Mouse (Mus musculus): ENCODE results near the gene H2-DMb1. TPM values are rescaled to one million over a fixed set of nuclear protein-coding genes. Genes with fewer than 3 reads are reported as not detected.

H2-DMb1 gene
- 7.1 TPM for polyA plus RNA-seq (2017; shearing (Covaris generic))

GRCm38 (mm10) chr17:34152923-34153322, at the start of gene H2-DMb1:
Gene H2-DMb1, plus strand, starts transcription at chr17:34153072.

GRCm38 (mm10) chr17:34119249-34120179, 33.4 kb upstream of the H2-DMb1 start, which contains the start of gene H2-DMa:
Gene H2-DMa, plus strand, starts transcription at chr17:34119541.

GRCm38 (mm10) chr17:34122188-34122984, 30.5 kb upstream of the H2-DMb1 start, which contains the start of gene Brd2:
Gene Brd2, minus strand, starts transcription at chr17:34122634.

GRCm38 (mm10) chr17:34143033-34143432, 9.8 kb upstream of the H2-DMb1 start, which contains the start of gene H2-DMb2:
Gene H2-DMb2, plus strand, starts transcription at chr17:34143307.

GRCm38 (mm10) chr17:34187261-34187916, 34.5 kb downstream of the H2-DMb1 start, which contains the start of the genes Tap1 and Psmb9:
Gene Tap1, plus strand, starts transcription at chr17:34187553.
Gene Psmb9, minus strand, starts transcription at chr17:34187764.

GRCm38 (mm10) chr17:34196941-34197894, 44.3 kb downstream of the H2-DMb1 start, which contains the start of gene Psmb8:
Gene Psmb8, plus strand, starts transcription at chr17:34197721.

GRCm38 (mm10) chr17:34203444-34203843, 50.6 kb downstream of the H2-DMb1 start, which contains the start of gene Tap2:
Gene Tap2, plus strand, starts transcription at chr17:34203527.

Other genes starting within 250 kb of the H2-DMb1 start
- gene Platr17, start 247.9 kb upstream of the H2-DMb1 start, polyA plus RNA-seq (2017; shearing (Covaris generic)) = 3.8 TPM
- 134 TPM for gene Daxx, start 243.7 kb upstream of the H2-DMb1 start, polyA plus RNA-seq (2017; shearing (Covaris generic))
- 751 TPM for gene Tapbp, start 237.2 kb upstream of the H2-DMb1 start, polyA plus RNA-seq (2017; shearing (Covaris generic))
- gene Zbtb22, start 237.2 kb upstream of the H2-DMb1 start, polyA plus RNA-seq (2017; shearing (Covaris generic)) = 22.8 TPM
- 165 TPM for gene Rgl2, start 223.5 kb upstream of the H2-DMb1 start, polyA plus RNA-seq (2017; shearing (Covaris generic))
- gene Pfdn6, start 212.7 kb upstream of the H2-DMb1 start, polyA plus RNA-seq (2017; shearing (Covaris generic)) = 132 TPM
- gene Wdr46, start 212.4 kb upstream of the H2-DMb1 start, polyA plus RNA-seq (2017; shearing (Covaris generic)) = 64.9 TPM
- 34.8 TPM for gene B3galt4, start 201.6 kb upstream of the H2-DMb1 start, polyA plus RNA-seq (2017; shearing (Covaris generic))
- gene Vps52, start 197.3 kb upstream of the H2-DMb1 start, polyA plus RNA-seq (2017; shearing (Covaris generic)) = 96.8 TPM
- 2,339 TPM for gene Rps18, start 197.1 kb upstream of the H2-DMb1 start, polyA plus RNA-seq (2017; shearing (Covaris generic))
- gene H2-K1, start 152.7 kb upstream of the H2-DMb1 start, polyA plus RNA-seq (2017; shearing (Covaris generic)) = 13,592 TPM
- 24.7 TPM for gene Ring1, start 128.4 kb upstream of the H2-DMb1 start, polyA plus RNA-seq (2017; shearing (Covaris generic))
- 47.8 TPM for gene H2-Ke6, start 125.0 kb upstream of the H2-DMb1 start, polyA plus RNA-seq (2017; shearing (Covaris generic))
- gene Slc39a7, start 121.4 kb upstream of the H2-DMb1 start, polyA plus RNA-seq (2017; shearing (Covaris generic)) = 165 TPM
- gene Rxrb, start 121.3 kb upstream of the H2-DMb1 start, polyA plus RNA-seq (2017; shearing (Covaris generic)) = 25.2 TPM
- gene Col11a2, start 113.6 kb upstream of the H2-DMb1 start, polyA plus RNA-seq (2017; shearing (Covaris generic)) = 3.0 TPM
- 41.7 TPM for gene H2-Oa, start 60.7 kb upstream of the H2-DMb1 start, polyA plus RNA-seq (2017; shearing (Covaris generic))
- 118 TPM for gene H2-DMa, start 33.5 kb upstream of the H2-DMb1 start, polyA plus RNA-seq (2017; shearing (Covaris generic))
- 172 TPM for gene Brd2, start 30.4 kb upstream of the H2-DMb1 start, polyA plus RNA-seq (2017; shearing (Covaris generic))
- 8.5 TPM for gene H2-DMb2, start 9.8 kb upstream of the H2-DMb1 start, polyA plus RNA-seq (2017; shearing (Covaris generic))
- 543 TPM for gene Tap1, start 34.5 kb downstream of the H2-DMb1 start, polyA plus RNA-seq (2017; shearing (Covaris generic))
- gene Psmb9, start 34.7 kb downstream of the H2-DMb1 start, polyA plus RNA-seq (2017; shearing (Covaris generic)) = 552 TPM
- gene Psmb8, start 44.6 kb downstream of the H2-DMb1 start, polyA plus RNA-seq (2017; shearing (Covaris generic)) = 1,460 TPM
- gene Tap2, start 50.5 kb downstream of the H2-DMb1 start, polyA plus RNA-seq (2017; shearing (Covaris generic)) = 505 TPM
- 106 TPM for gene H2-Ob, start 85.8 kb downstream of the H2-DMb1 start, polyA plus RNA-seq (2017; shearing (Covaris generic))
- gene H2-Ab1, start 104.6 kb downstream of the H2-DMb1 start, polyA plus RNA-seq (2017; shearing (Covaris generic)) = 50.9 TPM
- 34.5 TPM for gene H2-Aa, start 134.8 kb downstream of the H2-DMb1 start, polyA plus RNA-seq (2017; shearing (Covaris generic))
- 26.1 TPM for gene H2-Eb1, start 152.8 kb downstream of the H2-DMb1 start, polyA plus RNA-seq (2017; shearing (Covaris generic))
- gene H2-Eb2, start 172.6 kb downstream of the H2-DMb1 start, polyA plus RNA-seq (2017; shearing (Covaris generic)) = 0.26 TPM
- gene Btnl2, start 201.8 kb downstream of the H2-DMb1 start, polyA plus RNA-seq (2017; shearing (Covaris generic)) = 0.45 TPM
- not detected for gene Btnl1, start 224.1 kb downstream of the H2-DMb1 start, polyA plus RNA-seq (2017; shearing (Covaris generic))
- 0.74 TPM for gene BC051142, start 245.7 kb downstream of the H2-DMb1 start, polyA plus RNA-seq (2017; shearing (Covaris generic))

Data from inflammation-experienced regulatory T-cells, adult 16 weeks (primary cell).